Mouse (Mus musculus): ENCODE data around the gene Xrcc3. TPM values are rescaled to one million over a fixed set of nuclear protein-coding genes. Genes with fewer than 3 reads are reported as not detected.

Gene Xrcc3
- polyA plus RNA-seq, 1 experiment from 2014 or later: 8.0 TPM

GRCm38 (mm10) chr12:111774156-111774555, 39.5 kb downstream of the Xrcc3 start:
- Histone ChIP-seq H3K4me2 (no peak overlapping the region), H3K9ac (replicated peaks) (no peak overlapping the region), H3K27ac (no peak overlapping the region), H3K4me1 (replicated peaks) (peaks cover 8% of the 10 kb centered on the region), H3K27me3 (no peaks in the 10 kb centered on the region), H3K4me3 (replicated peaks) (no peak overlapping the region), H3K9me3 (peaks cover 5% of the 10 kb centered on the region), H3K36me3 (peaks cover 74% of the 10 kb centered on the region)
- WGBS: 90% methylated on average over 16 of the region's 16 CpGs
- no peak for ATAC-seq (ENCODE audit: insufficient number of reproducible peaks, insufficient read depth, low FRiP score, low TSS enrichment, low read depth)

GRCm38 (mm10) chr12:111770651-111771050, 43.0 kb downstream of the Xrcc3 start:
- no peak for ATAC-seq (ENCODE audit: insufficient number of reproducible peaks, insufficient read depth, low FRiP score, low TSS enrichment, low read depth)
- no peak overlapping the region for H3K9ac ChIP-seq (replicated peaks)
- H3K4me1 ChIP-seq (replicated peaks): peaks cover 17% of the 10 kb centered on the region
- no peaks in the 10 kb centered on the region for H3K27me3 ChIP-seq
- H3K27ac ChIP-seq: no peak overlapping the region
- no peak overlapping the region for H3K4me3 ChIP-seq (replicated peaks)
- no peak overlapping the region for H3K4me2 ChIP-seq
- H3K9me3 ChIP-seq: no peaks in the 10 kb centered on the region
- H3K36me3 ChIP-seq: peaks cover 49% of the 10 kb centered on the region
- WGBS: 90% methylated on average over 10 of the region's 10 CpGs

GRCm38 (mm10) chr12:111769816-111770577, 43.7 kb downstream of the Xrcc3 start:
- Histone ChIP-seq H3K4me3 (replicated peaks) (no peak overlapping the region), H3K27ac (0 out of 2 replicates have a peak overlapping the region, but pooled peaks have one; percentile 41), H3K9me3 (no peaks in the 10 kb centered on the region), H3K4me1 (replicated peaks) (peaks cover 17% of the 10 kb centered on the region), H3K9ac (replicated peaks) (no peak overlapping the region), H3K27me3 (no peaks in the 10 kb centered on the region), H3K36me3 (peaks cover 43% of the 10 kb centered on the region), H3K4me2 (no peak overlapping the region)
- 67% methylated on average over 7 of the region's 9 CpGs for WGBS
- no peak for ATAC-seq (ENCODE audit: insufficient number of reproducible peaks, insufficient read depth, low FRiP score, low TSS enrichment, low read depth)

- Histone ChIP-seq H3K27ac (0 out of 2 replicates have a peak overlapping the region, but pooled peaks have one; percentile 41), H3K9ac (replicated peaks) (no peak overlapping the region), H3K27me3 (no peaks in the 10 kb centered on the region), H3K4me2 (no peak overlapping the region), H3K4me1 (replicated peaks) (peaks cover 17% of the 10 kb centered on the region), H3K36me3 (peaks cover 37% of the 10 kb centered on the region), H3K4me3 (replicated peaks) (no peak overlapping the region), H3K9me3 (no peaks in the 10 kb centered on the region)
- no peak for ATAC-seq (ENCODE audit: insufficient number of reproducible peaks, insufficient read depth, low FRiP score, low TSS enrichment, low read depth)
- WGBS: 41% methylated on average over 10 of the region's 10 CpGs
Measured at GRCm38 (mm10) chr12:111769306-111769705, 44.4 kb downstream of the Xrcc3 start.

GRCm38 (mm10) chr12:111768322-111768928, 45.2 kb downstream of the Xrcc3 start:
- Histone ChIP-seq H3K27me3 (no peaks in the 10 kb centered on the region), H3K36me3 (peaks cover 34% of the 10 kb centered on the region), H3K4me2 (no peak overlapping the region), H3K9ac (replicated peaks) (no peak overlapping the region), H3K9me3 (no peaks in the 10 kb centered on the region), H3K4me1 (replicated peaks) (peaks cover 17% of the 10 kb centered on the region), H3K27ac (no peak overlapping the region), H3K4me3 (replicated peaks) (no peak overlapping the region)
- 93% methylated on average over 10 of the region's 10 CpGs for WGBS
- ATAC-seq (ENCODE audit: insufficient number of reproducible peaks, insufficient read depth, low FRiP score, low TSS enrichment, low read depth): no peak

GRCm38 (mm10) chr12:111766313-111767236, 47.1 kb downstream of the Xrcc3 start:
- H3K4me2 ChIP-seq: no peak overlapping the region
- no peak overlapping the region for H3K27ac ChIP-seq
- H3K9ac ChIP-seq (replicated peaks): no peak overlapping the region
- ATAC-seq (ENCODE audit: insufficient number of reproducible peaks, insufficient read depth, low FRiP score, low TSS enrichment, low read depth): no peak
- peaks cover 22% of the 10 kb centered on the region for H3K4me1 ChIP-seq (replicated peaks)
- peaks cover 28% of the 10 kb centered on the region; the same call in 1 of the 2 replicates for H3K36me3 ChIP-seq
- H3K4me3 ChIP-seq (replicated peaks): no peak overlapping the region
- no peaks in the 10 kb centered on the region for H3K9me3 ChIP-seq
- WGBS: 75% methylated on average over 16 of the region's 16 CpGs
- no peaks in the 10 kb centered on the region for H3K27me3 ChIP-seq

- WGBS: 90% methylated on average over 13 of the region's 13 CpGs
- no peak for ATAC-seq (ENCODE audit: insufficient number of reproducible peaks, insufficient read depth, low FRiP score, low TSS enrichment, low read depth)
- H3K4me2 ChIP-seq: no peak overlapping the region
Measured at GRCm38 (mm10) chr12:111762620-111763280, 50.9 kb downstream of the Xrcc3 start.

GRCm38 (mm10) chr12:111760306-111760908, 53.3 kb downstream of the Xrcc3 start:
- Histone ChIP-seq H3K4me3 (replicated peaks) (peak overlapping the region; percentile 92; the same call in 1 of the 2 replicates), H3K4me1 (replicated peaks) (peaks cover 34% of the 10 kb centered on the region), H3K4me2 (peak overlapping the region; percentile 91), H3K36me3 (peaks cover 20% of the 10 kb centered on the region; the same call in 1 of the 2 replicates), H3K9me3 (no peaks in the 10 kb centered on the region), H3K27ac (no peak overlapping the region), H3K27me3 (no peaks in the 10 kb centered on the region), H3K9ac (replicated peaks) (no peak overlapping the region)
- no peak for ATAC-seq (ENCODE audit: insufficient number of reproducible peaks, insufficient read depth, low FRiP score, low TSS enrichment, low read depth)
- WGBS: 83% methylated on average over 7 of the region's 7 CpGs

More at GRCm38 (mm10) chr12:111762620-111763280, 50.9 kb downstream of the Xrcc3 start:
- no peak overlapping the region for H3K27ac ChIP-seq
- H3K36me3 ChIP-seq: peaks cover 23% of the 10 kb centered on the region; the same call in 1 of the 2 replicates
- H3K4me1 ChIP-seq (replicated peaks): peaks cover 34% of the 10 kb centered on the region
- no peaks in the 10 kb centered on the region for H3K27me3 ChIP-seq
- no peaks in the 10 kb centered on the region for H3K9me3 ChIP-seq
- H3K9ac ChIP-seq (replicated peaks): no peak overlapping the region
- no peak overlapping the region for H3K4me3 ChIP-seq (replicated peaks)

GRCm38 (mm10) chr12:111759176-111760061, 54.3 kb downstream of the Xrcc3 start:
- H3K4me1 ChIP-seq (replicated peaks): peaks cover 34% of the 10 kb centered on the region
- peak overlapping the region; percentile 92 for H3K4me3 ChIP-seq (replicated peaks)
- H3K9ac ChIP-seq (replicated peaks): peak overlapping the region; percentile 92
- no peaks in the 10 kb centered on the region for H3K27me3 ChIP-seq
- WGBS: 3% methylated on average over 35 of the region's 35 CpGs
- H3K9me3 ChIP-seq: no peaks in the 10 kb centered on the region
- peak overlapping the region; percentile 87 for H3K27ac ChIP-seq
- peak overlapping the region; percentile 91 for H3K4me2 ChIP-seq
- H3K36me3 ChIP-seq: peaks cover 20% of the 10 kb centered on the region; the same call in 1 of the 2 replicates
- peak; percentile 38 for ATAC-seq (ENCODE audit: insufficient number of reproducible peaks, insufficient read depth, low FRiP score, low TSS enrichment, low read depth)
